8 mouse cellular contexts compared by ENCODE assay signal in genomic region chr15:27884347-27885250, GRCm38 (mm10).
DNase-seq lines count a peak whose midpoint lies in the region; ATAC-seq and TF ChIP-seq lines count a peak whose summit lies in the region.

No protein-coding gene starts in this region.

- H3K9me3 ChIP-seq in intestine, embryonic 16.5 days (ENCODE audit: control insufficient read depth, low read length), result no peaks in the 10 kb centered on the region
- no peaks in the 10 kb centered on the region for H3K9me3 ChIP-seq in midbrain, embryonic 10.5 days (replicated peaks)

- TF ChIP-seq CTCF in cortical plate, adult 2 months (IDR thresholded peaks at IDR 0.05; ENCODE audit: extremely low read depth, insufficient read depth, low read length), result peak; percentile 81

- H3K4me3 ChIP-seq in cortical plate, adult 2 months (ENCODE audit: insufficient read depth, low read length), result no peak overlapping the region
- no peak overlapping the region for H3K4me3 ChIP-seq in intestine, embryonic 16.5 days (ENCODE audit: low read length)
- no peak overlapping the region for H3K4me3 ChIP-seq in midbrain, embryonic 10.5 days

- H3K27ac ChIP-seq in cortical plate, adult 2 months (ENCODE audit: insufficient read depth, low read length), result 0 out of 2 replicates have a peak overlapping the region, but pooled peaks have one; percentile 12
- no peak overlapping the region for H3K27ac ChIP-seq in intestine, embryonic 16.5 days (ENCODE audit: low read length)
- no peak overlapping the region for H3K27ac ChIP-seq in midbrain, embryonic 10.5 days (replicated peaks)

- DNase-seq in adrenal gland, adult 8-10 months, result peak; percentile 46
- peak; percentile 81 for DNase-seq in gastrocnemius, postnatal 10 days
- DNase-seq in left cerebral cortex, postnatal 14 days (ENCODE audit: low spot score in 2 of 2), result peak; percentile 81 to 91
- DNase-seq in midbrain, embryonic 10.5 days (ENCODE audit: low spot score), result peak; percentile 68
- peak; percentile 59 to 73 for DNase-seq in right cerebral cortex, postnatal 36 days (ENCODE audit: low spot score in 2 of 2)
- no peak for DNase-seq in Muller cell, postnatal 12 days (ENCODE audit: inconsistent ontology term)

- no peak for TF ChIP-seq POLR2A in cortical plate, adult 2 months (IDR thresholded peaks at IDR 0.05; ENCODE audit: extremely low read depth, insufficient read depth, low read length)

- intact Hi-C loops in left cerebral cortex, postnatal 14 days (cut with DNase I), result no loop called here

- H3K36me3 ChIP-seq in intestine, embryonic 16.5 days (ENCODE audit: control insufficient read depth, insufficient read depth, low read length), result 0 out of 2 replicates have a peak, but pooled peaks cover 4% of the 10 kb centered on the region
- H3K36me3 ChIP-seq in midbrain, embryonic 10.5 days, result peaks cover 82% of the 10 kb centered on the region

- H3K27me3 ChIP-seq in intestine, embryonic 16.5 days (replicated peaks; ENCODE audit: control insufficient read depth, insufficient read depth, low read length), result no peaks in the 10 kb centered on the region
- H3K27me3 ChIP-seq in midbrain, embryonic 10.5 days (ENCODE audit: low read depth, poor library complexity, severe bottlenecking), result no peaks in the 10 kb centered on the region

- peaks cover 4% of the 10 kb centered on the region for H3K4me1 ChIP-seq in cortical plate, adult 2 months (ENCODE audit: control insufficient read depth, insufficient read depth, low read length)
- no peaks in the 10 kb centered on the region for H3K4me1 ChIP-seq in intestine, embryonic 16.5 days (ENCODE audit: control insufficient read depth, insufficient read depth, low read length)
- H3K4me1 ChIP-seq in midbrain, embryonic 10.5 days, result no peaks in the 10 kb centered on the region

- peak; percentile 69 for ATAC-seq in intestine, embryonic 16.5 days

- WGBS in intestine, embryonic 16.5 days, result 72% methylated on average over 17 of the region's 17 CpGs
- WGBS in midbrain, embryonic 10.5 days, result 78% methylated on average over 17 of the region's 17 CpGs

- no peak overlapping the region for H3K9ac ChIP-seq in intestine, embryonic 16.5 days (ENCODE audit: low read depth, low read length)

- H3K4me2 ChIP-seq in intestine, embryonic 16.5 days (ENCODE audit: low read depth, low read length), result no peak overlapping the region
